Mouse (Mus musculus) left cerebral cortex, postnatal 36 days (tissue): Measurements from ENCODE around the gene Etl4. TPM values are rescaled to one million over a fixed set of nuclear protein-coding genes. Genes with fewer than 3 reads are reported as not detected.

Source experiments
- DNase-seq, 2 experiments: peaks; one replicate each; pipeline ENCODE4 v3.0.0; 2021 to 2022; ENCODE audit warnings: low spot score in 2 of 2, mixed read lengths in 1 of 2
- intact Hi-C: fragments of 180-260 bp; cut with DNase I; formaldehyde crosslinking; loops from one replicate; pipeline ENCODE4 v1.15.1; 2025
- total RNA-seq, 2 experiments: library from RNA; stranded (reverse); gene quantifications; 2 replicates each; pipeline ENCODE4 v1.2.3; 2021

Etl4 gene
- total RNA-seq, 2 experiments from 2014 or later, result 138 to 153 TPM

- intact Hi-C loops, result loop anchor here (10.0 kb wide), 2 partner anchors 222 to 278 kb away; no protein-coding TSS in a partner anchor
- DNase-seq, result no peak
These were observed 586.7 kb downstream of the Etl4 start for GRCm38 (mm10) chr2:20496219-20496800.

- intact Hi-C loops, result no loop called here
- no peak for DNase-seq
These were observed 598.5 kb downstream of the Etl4 start for GRCm38 (mm10) chr2:20507832-20508723.

- no peak for DNase-seq
- intact Hi-C loops, result no loop called here
These were observed 599.1 kb downstream of the Etl4 start for GRCm38 (mm10) chr2:20508724-20509052.

GRCm38 (mm10) chr2:20510061-20510460 lies 600.5 kb downstream of the Etl4 start:
- intact Hi-C loops, result no loop called here
- no peak for DNase-seq

- intact Hi-C loops, result no loop called here
- DNase-seq, result no peak
These were observed 606.8 kb downstream of the Etl4 start for GRCm38 (mm10) chr2:20516270-20516865.

- intact Hi-C loops, result no loop called here
These were observed 608.3 kb downstream of the Etl4 start for GRCm38 (mm10) chr2:20517853-20518252.

GRCm38 (mm10) chr2:20518506-20518905 lies 608.9 kb downstream of the Etl4 start:
- intact Hi-C loops, result no loop called here
- DNase-seq, result no peak

More at GRCm38 (mm10) chr2:20517853-20518252, 608.3 kb downstream of the Etl4 start:
- DNase-seq, result no peak

GRCm38 (mm10) chr2:20519447-20520098 lies 610.0 kb downstream of the Etl4 start:
- intact Hi-C loops, result no loop called here
- DNase-seq, result peak in 1 of 2 experiments; percentile 13

- intact Hi-C loops, result no loop called here
- DNase-seq, result peak in 1 of 2 experiments; percentile 9
These were observed 610.5 kb downstream of the Etl4 start for GRCm38 (mm10) chr2:20520099-20520475.

GRCm38 (mm10) chr2:20520636-20521595 lies 611.3 kb downstream of the Etl4 start:
- intact Hi-C loops, result no loop called here
- DNase-seq, result peak; percentile 30 to 36

- intact Hi-C loops, result no loop called here
- no peak for DNase-seq
These were observed 612.2 kb downstream of the Etl4 start for GRCm38 (mm10) chr2:20521686-20522285.

GRCm38 (mm10) chr2:20523636-20524035 lies 614.1 kb downstream of the Etl4 start:
- DNase-seq, result no peak
- intact Hi-C loops, result no loop called here

- DNase-seq, result no peak
- intact Hi-C loops, result no loop called here
These were observed 616.5 kb downstream of the Etl4 start for GRCm38 (mm10) chr2:20525879-20526593.

GRCm38 (mm10) chr2:20526856-20527255 lies 617.3 kb downstream of the Etl4 start:
- no peak for DNase-seq
- intact Hi-C loops, result no loop called here

GRCm38 (mm10) chr2:20532623-20533022 lies 623.0 kb downstream of the Etl4 start:
- intact Hi-C loops, result no loop called here

GRCm38 (mm10) chr2:20537785-20538184 lies 628.2 kb downstream of the Etl4 start:
- intact Hi-C loops, result no loop called here
- DNase-seq, result no peak

More at GRCm38 (mm10) chr2:20532623-20533022, 623.0 kb downstream of the Etl4 start:
- DNase-seq, result no peak

- intact Hi-C loops, result no loop called here
- DNase-seq, result no peak
These were observed 629.3 kb downstream of the Etl4 start for GRCm38 (mm10) chr2:20538871-20539270.

GRCm38 (mm10) chr2:20541261-20541660 lies 631.7 kb downstream of the Etl4 start:
- intact Hi-C loops, result no loop called here
- no peak for DNase-seq
